Mouse (Mus musculus) intestine, embryonic 14.5 days (tissue): ENCODE measurements at regions not wholly inside any gene's neighbourhood (a gene's known extent, or its start where the extent isn't known, plus 50 kb on each side); places are given as distances from the start of the nearest gene placed in this dataset.

Source experiments
- ATAC-seq: fragments of 200-750 bp; cut with Nextera tagmentation; replicated peaks from 2 replicates; pipeline ENCODE4 v1.8.0; 2017; ENCODE audit warnings: low read depth, moderate number of reproducible peaks, moderate TSS enrichment, moderate library complexity; ENCODE audit not compliant: low FRiP score, low TSS enrichment
- DNase-seq: peaks from one replicate; pipeline ENCODE4 v3.0.0-alpha.2; 2018; ENCODE audit warnings: low spot score
- H3K27ac ChIP-seq: fragments of 300-500 bp; sonication (generic); 2 replicates; pipeline ENCODE4 v1.5.1; 2014; ENCODE audit warnings: low read depth, mild to moderate bottlenecking, control low read depth
- H3K27me3 ChIP-seq: fragments of 300-500 bp; sonication (generic); replicated peaks from 2 replicates; pipeline ENCODE4 v1.6.1; 2014; ENCODE audit warnings: low read length, control low read depth; ENCODE audit not compliant: control insufficient read depth, insufficient read depth
- H3K36me3 ChIP-seq: fragments of 300-500 bp; sonication (generic); 2 replicates; pipeline ENCODE4 v1.6.1; 2014; ENCODE audit warnings: low read length, control low read depth; ENCODE audit not compliant: control insufficient read depth, insufficient read depth
- H3K4me1 ChIP-seq: fragments of 300-500 bp; sonication (generic); replicated peaks from 2 replicates; pipeline ENCODE4 v1.6.1; 2014; ENCODE audit warnings: low read length, control low read depth, mixed read lengths; ENCODE audit not compliant: control insufficient read depth, insufficient read depth
- H3K4me2 ChIP-seq: fragments of 300-500 bp; sonication (generic); 2 replicates; pipeline ENCODE4 v1.6.1; 2014; ENCODE audit warnings: low read length
- H3K4me3 ChIP-seq: fragments of 300-500 bp; sonication (generic); 2 replicates; pipeline ENCODE4 v1.5.1; 2014; ENCODE audit warnings: low read depth, low read length, control low read depth, mixed read lengths
- H3K9ac ChIP-seq: fragments of 300-500 bp; sonication (generic); 2 replicates; pipeline ENCODE4 v1.6.1; 2014; ENCODE audit warnings: mild to moderate bottlenecking, low read length
- H3K9me3 ChIP-seq: fragments of 300-500 bp; sonication (generic); 2 replicates; pipeline ENCODE4 v1.6.1; 2016; ENCODE audit warnings: low read length, control low read depth; ENCODE audit not compliant: control insufficient read depth
- WGBS: fragments of 180-500 bp; shearing (Covaris S2); extraction: QIAGEN DNeasy Blood & Tissue Kit; methylation state at CpG from one replicate; pipeline ENCODE4 v1.1.7; 2014; 5-methylcytosine and 5-hydroxymethylcytosine counted together

DNA sequence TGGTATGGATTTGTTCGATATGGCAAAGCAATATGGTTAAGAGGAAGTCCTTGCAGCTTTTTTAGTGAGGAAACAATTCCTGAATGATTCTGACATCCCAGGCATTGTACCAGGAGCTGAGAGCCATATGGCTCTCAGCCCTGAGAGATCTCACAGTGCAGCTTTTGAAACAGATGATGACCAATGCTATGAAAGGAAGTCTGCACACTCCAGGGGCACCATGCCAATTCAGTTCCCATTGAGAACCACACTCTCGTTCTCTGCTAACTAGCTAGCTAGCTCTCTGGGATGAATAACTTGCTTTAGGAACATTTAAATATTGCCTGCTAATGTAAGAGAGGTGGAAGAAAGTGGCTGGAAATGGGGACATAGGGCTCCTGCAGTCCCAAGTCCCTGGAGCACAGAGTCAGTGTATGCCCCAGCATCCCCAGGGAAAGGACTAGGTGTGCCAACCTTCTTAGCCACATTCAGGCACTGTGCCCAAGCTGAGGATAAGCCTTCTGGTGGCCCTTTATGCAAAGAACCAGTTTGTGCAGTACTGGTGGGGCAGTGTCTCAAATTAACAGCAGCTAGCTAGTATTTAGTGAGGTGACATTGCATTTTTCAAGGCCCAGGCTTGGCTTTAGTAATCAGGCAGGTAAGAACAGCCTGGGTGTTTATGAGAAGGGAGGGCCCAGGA is 61.8 kb upstream of the Nampt start:
- Histone ChIP-seq H3K4me1 (no peaks in the 10 kb centered on the region), H3K4me3 (no peak overlapping the region), H3K36me3 (no peaks in the 10 kb centered on the region), H3K9me3 (no peaks in the 10 kb centered on the region), H3K27me3 (no peaks in the 10 kb centered on the region), H3K27ac (no peak overlapping the region), H3K4me2 (no peak overlapping the region), H3K9ac (no peak overlapping the region)
- WGBS, result 90% methylated on average over 2 of the region's 2 CpGs
- ATAC-seq (no peak), DNase-seq (no peak)

DNA sequence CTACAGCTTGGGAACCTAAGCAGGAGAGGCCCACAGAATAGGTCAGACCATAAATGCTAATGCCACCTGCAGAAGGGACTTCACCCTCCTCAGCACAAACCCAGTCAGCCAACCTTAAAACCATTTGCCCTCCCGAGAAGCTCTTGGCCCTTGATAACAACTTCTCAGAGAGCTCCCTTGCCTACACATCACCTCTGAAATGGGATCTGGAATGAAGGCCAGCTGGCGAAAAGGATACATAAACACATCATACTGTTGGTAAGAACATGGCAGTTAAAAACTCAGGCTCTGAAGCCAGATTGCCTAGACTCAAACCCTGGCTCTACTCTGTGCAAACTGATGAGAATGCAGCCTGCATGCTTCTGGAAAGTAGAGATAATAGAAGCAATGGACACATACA is 61.2 kb upstream of the Nampt start:
- Histone ChIP-seq H3K36me3 (no peaks in the 10 kb centered on the region), H3K9me3 (no peaks in the 10 kb centered on the region), H3K9ac (no peak overlapping the region), H3K4me3 (no peak overlapping the region), H3K4me2 (no peak overlapping the region), H3K27ac (no peak overlapping the region), H3K27me3 (no peaks in the 10 kb centered on the region), H3K4me1 (no peaks in the 10 kb centered on the region)
- WGBS, result 52% methylated on average over 2 of the region's 2 CpGs
- ATAC-seq (no peak), DNase-seq (no peak)

DNA sequence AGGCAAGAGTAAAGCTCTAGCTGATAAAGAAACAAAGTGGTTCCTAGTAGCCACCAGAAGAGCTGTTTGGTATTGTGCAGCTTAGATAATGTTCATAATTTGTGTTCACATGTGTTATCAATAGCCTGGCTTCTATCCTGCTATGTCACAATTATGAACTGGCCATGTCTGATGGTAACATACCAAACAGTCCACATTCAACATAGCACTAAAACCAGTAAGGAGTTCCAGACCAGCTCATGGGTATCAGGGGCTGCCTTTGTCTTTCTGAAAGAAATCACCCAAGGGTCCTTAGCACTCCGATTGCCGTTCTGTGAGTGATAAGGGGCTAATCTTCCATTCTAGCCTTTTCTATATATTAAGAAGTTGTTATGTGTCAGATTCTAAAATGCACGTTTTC is 58.7 kb upstream of the Nampt start:
- H3K4me1 ChIP-seq, result no peaks in the 10 kb centered on the region
- WGBS, result 64% methylated on average over 3 of the region's 3 CpGs
- H3K36me3 ChIP-seq, result no peaks in the 10 kb centered on the region
- H3K27me3 ChIP-seq, result no peaks in the 10 kb centered on the region
- H3K4me3 ChIP-seq, result no peak overlapping the region
- H3K9me3 ChIP-seq, result no peaks in the 10 kb centered on the region
- DNase-seq, result no peak
- no peak overlapping the region for H3K4me2 ChIP-seq
- no peak for ATAC-seq
- no peak overlapping the region for H3K9ac ChIP-seq
- no peak overlapping the region for H3K27ac ChIP-seq

DNA sequence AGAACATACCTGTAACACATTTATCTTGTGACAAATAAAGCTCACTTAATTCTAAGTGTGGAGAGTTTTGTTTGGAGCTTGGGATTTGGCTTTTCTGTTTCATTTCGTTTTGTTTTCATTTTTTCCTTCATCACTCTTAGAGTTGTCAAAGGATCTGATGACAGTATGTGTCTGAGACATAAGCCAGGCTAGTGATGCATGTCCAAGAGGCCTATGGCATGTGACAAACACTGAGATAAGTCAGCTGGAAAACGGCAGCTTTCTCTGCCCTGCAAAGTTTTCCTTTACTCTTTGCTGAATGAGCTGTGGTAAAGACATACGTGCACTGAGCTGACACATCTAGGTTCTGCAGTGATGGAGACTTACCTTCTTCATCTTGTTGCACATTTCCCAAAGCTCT is 58.3 kb upstream of the Nampt start:
- Histone ChIP-seq H3K4me2 (no peak overlapping the region), H3K4me3 (no peak overlapping the region), H3K36me3 (no peaks in the 10 kb centered on the region), H3K9ac (no peak overlapping the region), H3K4me1 (no peaks in the 10 kb centered on the region), H3K27me3 (no peaks in the 10 kb centered on the region), H3K27ac (no peak overlapping the region), H3K9me3 (no peaks in the 10 kb centered on the region)
- WGBS, result 41% methylated on average over 3 of the region's 3 CpGs
- DNase-seq (no peak), ATAC-seq (no peak)

DNA sequence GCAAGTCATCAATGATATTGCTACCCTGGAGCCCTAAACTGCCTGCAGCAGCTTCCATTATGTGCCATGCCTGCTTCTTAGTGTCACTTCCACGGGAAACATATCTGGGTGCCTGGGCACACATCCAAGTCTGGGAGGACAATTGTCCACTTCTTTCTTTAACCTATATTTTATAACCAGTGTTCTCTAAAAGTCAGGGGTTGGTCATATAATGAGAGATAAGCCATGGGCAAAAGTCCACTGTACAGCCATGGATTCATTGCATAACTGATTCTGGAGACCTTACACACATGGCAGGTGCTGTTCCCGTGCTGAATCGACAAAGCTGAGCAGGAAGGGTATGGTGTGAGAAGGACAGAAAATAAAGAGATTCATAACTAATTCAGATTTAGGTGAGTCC is 55.1 kb upstream of the Nampt start:
- H3K9me3 ChIP-seq, result no peaks in the 10 kb centered on the region

DNA sequence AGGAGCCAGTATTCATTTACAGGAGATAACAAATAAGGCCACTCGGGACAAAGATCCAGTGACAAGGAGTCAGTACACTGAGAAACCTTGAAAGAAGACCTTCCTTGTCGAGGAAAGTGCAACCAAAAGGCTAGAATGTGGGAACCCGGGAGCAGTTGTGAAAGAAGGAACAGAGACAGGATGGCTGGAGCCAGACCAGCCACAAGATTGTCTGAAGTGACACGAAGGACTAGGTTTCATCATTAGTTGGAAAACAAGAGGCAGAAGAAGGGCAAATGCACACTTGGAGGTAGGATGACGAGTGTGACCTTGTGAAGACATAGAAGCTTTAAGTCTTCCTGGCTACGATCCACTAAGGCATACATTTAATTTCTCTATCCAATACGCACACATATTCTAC is 54.6 kb upstream of the Nampt start:
- DNase-seq, result no peak
- no peak for ATAC-seq
- H3K27ac ChIP-seq, result no peak overlapping the region

More for the DNA sequence above, 55.1 kb upstream of the Nampt start:
- no peak overlapping the region for H3K9ac ChIP-seq
- H3K27me3 ChIP-seq, result no peaks in the 10 kb centered on the region
- ATAC-seq (no peak), DNase-seq (no peak)
- H3K4me3 ChIP-seq, result no peak overlapping the region
- no peak overlapping the region for H3K4me2 ChIP-seq
- H3K27ac ChIP-seq, result no peak overlapping the region
- WGBS, result 84% methylated on average over 3 of the region's 3 CpGs
- H3K4me1 ChIP-seq, result no peaks in the 10 kb centered on the region
- no peaks in the 10 kb centered on the region for H3K36me3 ChIP-seq

DNA sequence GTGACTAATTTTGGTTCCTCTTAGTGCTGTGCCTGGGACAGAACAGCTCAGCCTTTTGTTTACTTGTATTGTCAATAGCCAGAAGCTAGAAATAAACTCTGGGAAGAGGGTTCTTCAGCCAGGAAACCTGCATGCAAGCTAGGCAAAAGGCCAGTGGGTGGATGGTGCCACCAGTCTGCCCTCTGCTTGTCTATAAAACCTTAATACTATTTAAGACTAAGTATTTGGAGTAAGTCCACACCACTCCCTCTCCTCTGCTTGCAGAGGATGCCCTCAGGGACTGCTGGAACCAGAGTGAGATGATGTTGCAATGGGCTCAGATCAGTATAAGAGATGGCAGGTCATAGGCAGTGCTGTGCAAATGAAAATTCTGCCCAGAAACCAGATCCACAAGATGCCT is 53.5 kb upstream of the Nampt start:
- ATAC-seq (no peak), DNase-seq (no peak)
- no peaks in the 10 kb centered on the region for H3K36me3 ChIP-seq
- H3K9me3 ChIP-seq, result no peaks in the 10 kb centered on the region
- no peak overlapping the region for H3K4me2 ChIP-seq
- H3K4me1 ChIP-seq, result no peaks in the 10 kb centered on the region
- no peak overlapping the region for H3K9ac ChIP-seq
- no peak overlapping the region for H3K4me3 ChIP-seq
- no peaks in the 10 kb centered on the region for H3K27me3 ChIP-seq
- H3K27ac ChIP-seq, result no peak overlapping the region

More for the DNA sequence above, 54.6 kb upstream of the Nampt start:
- Histone ChIP-seq H3K9ac (no peak overlapping the region), H3K9me3 (no peaks in the 10 kb centered on the region), H3K4me3 (no peak overlapping the region), H3K4me2 (no peak overlapping the region), H3K27me3 (no peaks in the 10 kb centered on the region), H3K4me1 (no peaks in the 10 kb centered on the region), H3K36me3 (no peaks in the 10 kb centered on the region)
- 84% methylated on average over 7 of the region's 7 CpGs for WGBS

DNA sequence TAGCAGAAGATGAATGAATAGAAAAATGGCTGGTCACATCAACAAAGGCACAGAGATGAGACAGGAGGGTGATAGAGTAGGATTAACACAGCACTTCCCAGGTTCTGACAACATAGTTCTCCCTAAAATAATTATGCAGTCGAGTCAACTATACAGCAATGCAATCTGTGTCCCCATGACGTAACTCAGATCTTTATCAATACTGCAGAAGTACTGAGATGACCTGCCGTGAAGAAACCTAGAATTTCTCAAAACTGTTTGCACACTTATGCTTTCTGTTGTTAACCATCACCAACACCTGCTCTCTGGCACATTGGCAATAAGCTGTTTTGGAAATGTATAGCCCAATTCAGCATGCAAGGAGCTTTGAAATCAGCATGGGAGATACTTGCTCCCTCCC is 52.8 kb upstream of the Nampt start:
- WGBS, result 73% methylated on average over 3 of the region's 3 CpGs
- Histone ChIP-seq H3K9me3 (no peaks in the 10 kb centered on the region), H3K4me1 (no peaks in the 10 kb centered on the region), H3K27me3 (no peaks in the 10 kb centered on the region), H3K4me3 (no peak overlapping the region), H3K27ac (no peak overlapping the region), H3K36me3 (no peaks in the 10 kb centered on the region), H3K4me2 (no peak overlapping the region), H3K9ac (no peak overlapping the region)
- DNase-seq, result no peak
- ATAC-seq, result no peak

DNA sequence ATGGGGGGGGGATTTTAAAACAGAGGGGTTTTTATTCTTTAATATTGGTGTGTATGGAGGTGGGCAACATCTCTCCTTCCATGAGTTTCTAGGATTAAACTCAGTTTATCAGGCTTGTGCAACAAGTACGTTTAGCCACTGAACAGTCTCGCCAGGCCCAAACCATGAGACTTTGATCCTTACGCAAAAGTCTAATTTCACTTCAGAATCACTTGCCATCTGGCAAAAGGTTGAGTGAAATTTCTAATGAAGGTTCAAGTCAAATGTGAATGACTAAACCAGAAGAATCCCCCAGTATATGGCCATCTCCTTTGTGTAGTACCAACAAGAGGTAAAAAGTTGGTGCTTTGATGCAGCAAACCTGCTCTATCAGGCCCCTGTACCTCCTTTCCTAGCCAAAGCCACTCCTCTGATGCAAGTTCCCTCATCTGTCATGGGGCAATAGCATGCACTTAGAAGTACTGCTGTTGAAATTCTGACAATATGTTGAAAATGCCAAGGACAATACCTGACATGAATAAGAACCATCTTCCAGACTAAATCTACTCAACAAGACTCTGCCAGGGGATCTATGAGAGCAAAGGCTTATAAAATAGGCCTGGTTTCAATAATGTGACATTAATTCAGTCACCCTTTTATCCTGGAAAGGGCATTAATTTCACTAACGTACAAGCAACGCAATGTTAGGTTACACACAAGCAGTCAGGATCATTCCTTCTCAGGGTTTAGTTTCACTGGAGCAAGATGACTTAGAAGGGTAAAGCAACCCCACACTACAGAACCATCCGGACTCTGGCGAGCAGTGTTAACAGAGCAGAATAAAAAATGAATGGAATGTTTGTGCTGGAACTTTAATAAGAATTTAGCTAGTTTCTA is 51.9 kb upstream of the Nampt start:
- Histone ChIP-seq H3K27me3 (no peaks in the 10 kb centered on the region), H3K4me3 (no peak overlapping the region), H3K4me1 (no peaks in the 10 kb centered on the region), H3K9ac (no peak overlapping the region), H3K9me3 (no peaks in the 10 kb centered on the region), H3K27ac (no peak overlapping the region), H3K36me3 (no peaks in the 10 kb centered on the region), H3K4me2 (no peak overlapping the region)
- 80% methylated on average over 7 of the region's 7 CpGs for WGBS
- DNase-seq (no peak), ATAC-seq (no peak)
